ENCODE assay signal across 8 mouse cellular contexts in genomic region chr2:173335859-173336258, GRCm38 (mm10). TPM values are rescaled to one million over a fixed set of nuclear protein-coding genes. Genes with fewer than 3 reads are reported as not detected.
A peak's percentile ranks its signal among the peaks of the same experiment; 100 is the strongest.
DNase-seq lines count a peak whose midpoint lies in the region; ATAC-seq and TF ChIP-seq lines count a peak whose summit lies in the region.

No protein-coding gene starts in this region.

- no peak overlapping the region for H3K4me2 ChIP-seq in forebrain, embryonic 16.5 days (ENCODE audit: low read length)
- no peak overlapping the region for H3K4me2 ChIP-seq in liver, postnatal 0 days (ENCODE audit: low read depth, low read length)
- no peak overlapping the region for H3K4me2 ChIP-seq in neural tube, embryonic 15.5 days

- intact Hi-C loops in heart, postnatal 14 days (cut with DNase I), result loop anchor here (2.0 to 5.0 kb wide), 2 partner anchors 61 to 104 kb away; no protein-coding TSS in a partner anchor

- TF ChIP-seq CTCF in cerebellum, adult 2 months (IDR thresholded peaks at IDR 0.05; ENCODE audit: borderline replicate concordance, insufficient read depth, low read depth, low read length), result no peak
- TF ChIP-seq CTCF in liver, postnatal 0 days (IDR thresholded peaks at IDR 0.05; ENCODE audit: low read depth), result no peak

- no peaks in the 10 kb centered on the region; the same call in 1 of the 2 replicates for H3K4me1 ChIP-seq in cerebellum, adult 2 months (ENCODE audit: control insufficient read depth, insufficient read depth, low read length)
- H3K4me1 ChIP-seq in forebrain, embryonic 16.5 days (replicated peaks; ENCODE audit: control insufficient read depth, insufficient read depth, low read length), result peaks cover 42% of the 10 kb centered on the region
- H3K4me1 ChIP-seq in liver, postnatal 0 days (ENCODE audit: insufficient read depth), result 0 out of 2 replicates have a peak, but pooled peaks cover 3% of the 10 kb centered on the region
- peaks cover 55% of the 10 kb centered on the region for H3K4me1 ChIP-seq in neural tube, embryonic 15.5 days

- peak; percentile 15 to 19 for DNase-seq in cerebellum, adult 2 months
- DNase-seq in cerebellum, adult 11-12 months, result no peak
- peak; percentile 90 to 93 for DNase-seq in heart, postnatal 14 days
- DNase-seq in kidney, postnatal 14 days, result peak; percentile 93
- DNase-seq in liver, postnatal 0 days, result peak; percentile 35
- DNase-seq in B cell, adult 2 months, result no peak

- no peak overlapping the region for H3K4me3 ChIP-seq in cerebellum, adult 2 months (replicated peaks; ENCODE audit: insufficient read depth, low read depth, low read length)
- H3K4me3 ChIP-seq in forebrain, embryonic 16.5 days (replicated peaks; ENCODE audit: low read length), result no peak overlapping the region
- H3K4me3 ChIP-seq in liver, postnatal 0 days (ENCODE audit: low read depth, low read length), result no peak overlapping the region
- no peak overlapping the region for H3K4me3 ChIP-seq in neural tube, embryonic 15.5 days (replicated peaks)

- H3K9ac ChIP-seq in forebrain, embryonic 16.5 days (replicated peaks; ENCODE audit: low read depth, low read length), result no peak overlapping the region
- no peak overlapping the region for H3K9ac ChIP-seq in liver, postnatal 0 days (replicated peaks)
- H3K9ac ChIP-seq in neural tube, embryonic 15.5 days (replicated peaks), result no peak overlapping the region

- no peaks in the 10 kb centered on the region for H3K27me3 ChIP-seq in cerebellum, adult 2 months (ENCODE audit: control insufficient read depth, insufficient read depth, low read length)
- no peaks in the 10 kb centered on the region for H3K27me3 ChIP-seq in forebrain, embryonic 16.5 days (replicated peaks; ENCODE audit: control insufficient read depth, insufficient read depth, low read length)
- H3K27me3 ChIP-seq in liver, postnatal 0 days (ENCODE audit: insufficient read depth, low read length), result 0 out of 2 replicates have a peak, but pooled peaks cover 4% of the 10 kb centered on the region
- no peaks in the 10 kb centered on the region; the same call in 1 of the 2 replicates for H3K27me3 ChIP-seq in neural tube, embryonic 15.5 days (replicated peaks)

- no peaks in the 10 kb centered on the region for H3K36me3 ChIP-seq in forebrain, embryonic 16.5 days (ENCODE audit: control insufficient read depth, insufficient read depth)
- H3K36me3 ChIP-seq in liver, postnatal 0 days (replicated peaks; ENCODE audit: insufficient read depth, low read length), result no peaks in the 10 kb centered on the region
- H3K36me3 ChIP-seq in neural tube, embryonic 15.5 days, result no peaks in the 10 kb centered on the region

- no peak for TF ChIP-seq EP300 in liver, postnatal 0 days (IDR thresholded peaks at IDR 0.05; ENCODE audit: low read depth)

- peak; percentile 51 for ATAC-seq in forebrain, embryonic 16.5 days
- no peak for ATAC-seq in liver, postnatal 0 days
- no peak for ATAC-seq in neural tube, embryonic 15.5 days (ENCODE audit: low FRiP score)

- WGBS in cerebellum, adult 2 months, result 3% methylated on average over 10 of the region's 10 CpGs
- WGBS in forebrain, embryonic 16.5 days, result 11% methylated on average over 10 of the region's 10 CpGs
- WGBS in liver, postnatal 0 days (ENCODE audit: insufficient replicate concordance), result 13% methylated on average over 10 of the region's 10 CpGs
- 19% methylated on average over 10 of the region's 10 CpGs for WGBS in neural tube, embryonic 15.5 days

- TF ChIP-seq POLR2A in cerebellum, adult 2 months (IDR thresholded peaks at IDR 0.05; ENCODE audit: borderline replicate concordance, insufficient read depth, low read length), result no peak

- no peaks in the 10 kb centered on the region for H3K9me3 ChIP-seq in forebrain, embryonic 16.5 days (ENCODE audit: control insufficient read depth, low read length)
- H3K9me3 ChIP-seq in liver, postnatal 0 days (ENCODE audit: low read length), result no peaks in the 10 kb centered on the region
- H3K9me3 ChIP-seq in neural tube, embryonic 15.5 days (replicated peaks), result no peaks in the 10 kb centered on the region

- no peak overlapping the region for H3K27ac ChIP-seq in cerebellum, adult 2 months (ENCODE audit: insufficient read depth, low read length)
- H3K27ac ChIP-seq in forebrain, embryonic 16.5 days (ENCODE audit: low read length), result 0 out of 2 replicates have a peak overlapping the region, but pooled peaks have one; percentile 1
- no peak overlapping the region for H3K27ac ChIP-seq in liver, postnatal 0 days (ENCODE audit: low read depth)
- H3K27ac ChIP-seq in neural tube, embryonic 15.5 days (replicated peaks), result peak overlapping the region; percentile 56

RNA-seq across cellular contexts. Expression of gene Pmepa1, which starts 59.5 kb away (rescaled TPM):
- 22.0 and 24.1 TPM in 2 replicates for polyA plus RNA-seq in cerebellum, adult 2 months (2012; rRNA removed)
- 7.2 and 7.3 TPM in 2 replicates for polyA plus RNA-seq in forebrain, embryonic 16.5 days (2015; fragmentation: Nextera tagmentation; extraction: Ambion mirVana)
- 10 to 100 TPM; 32.4 to 32.5 TPM for total RNA-seq in heart, postnatal 14 days (2021)
- 0.21 and 0.36 TPM in 2 replicates for polyA plus RNA-seq in liver, postnatal 0 days (2015; fragmentation: Nextera tagmentation; extraction: Ambion mirVana)
- polyA plus RNA-seq in neural tube, embryonic 15.5 days (2015; fragmentation: Nextera tagmentation; extraction: Ambion mirVana), result 4.5 and 4.6 TPM in 2 replicates

Comparison
In these comparisons a context has a peak if more than half of its experiments do, and no peak if none do; other contexts are left out.
1. DNase-seq: peak in cerebellum, adult 2 months (2 of 2), heart, postnatal 14 days (2 of 2), kidney, postnatal 14 days (single experiment) and liver, postnatal 0 days (single experiment); none in cerebellum, adult 11-12 months (single experiment) and B cell, adult 2 months (0 of 2).
2. H3K27ac ChIP-seq: peak in forebrain, embryonic 16.5 days (single experiment) and neural tube, embryonic 15.5 days (single experiment); none in cerebellum, adult 2 months (single experiment) and liver, postnatal 0 days (single experiment).